Mouse (Mus musculus): Measurements from ENCODE around the gene Mrpl44. TPM values are rescaled to one million over a fixed set of nuclear protein-coding genes. Genes with fewer than 3 reads are reported as not detected.

Gene Mrpl44
- polyA plus RNA-seq, 1 experiment from 2014 or later, result 35.4 TPM

- Histone ChIP-seq H3K36me3 (no peaks in the 10 kb centered on the region), H3K27ac (no peak overlapping the region), H3K4me1 (peaks cover 36% of the 10 kb centered on the region), H3K4me3 (no peak overlapping the region), H3K9ac (no peak overlapping the region), H3K4me2 (no peak overlapping the region), H3K9me3 (replicated peaks) (no peaks in the 10 kb centered on the region), H3K27me3 (replicated peaks) (no peaks in the 10 kb centered on the region)
- ATAC-seq, result no peak
- 74% methylated on average over 2 of the region's 2 CpGs for WGBS (ENCODE audit: insufficient replicate concordance)
Measured at GRCm38 (mm10) chr1:79764031-79764430, 11.8 kb upstream of the Mrpl44 start.

- 29% methylated on average over 1 of the region's 1 CpGs for WGBS (ENCODE audit: insufficient replicate concordance)
- no peaks in the 10 kb centered on the region for H3K9me3 ChIP-seq (replicated peaks)
- no peak for ATAC-seq
- H3K4me2 ChIP-seq, result no peak overlapping the region
- H3K4me3 ChIP-seq, result no peak overlapping the region
- H3K27me3 ChIP-seq (replicated peaks), result no peaks in the 10 kb centered on the region
- H3K9ac ChIP-seq, result no peak overlapping the region
- peaks cover 33% of the 10 kb centered on the region for H3K4me1 ChIP-seq
- no peaks in the 10 kb centered on the region for H3K36me3 ChIP-seq
- H3K27ac ChIP-seq, result no peak overlapping the region
Measured at GRCm38 (mm10) chr1:79764483-79764882, 11.3 kb upstream of the Mrpl44 start.

- Histone ChIP-seq H3K9ac (no peak overlapping the region), H3K36me3 (no peaks in the 10 kb centered on the region), H3K4me3 (no peak overlapping the region), H3K4me2 (no peak overlapping the region), H3K27me3 (replicated peaks) (no peaks in the 10 kb centered on the region), H3K9me3 (replicated peaks) (no peaks in the 10 kb centered on the region), H3K4me1 (peaks cover 4% of the 10 kb centered on the region), H3K27ac (no peak overlapping the region)
- WGBS (ENCODE audit: insufficient replicate concordance), result 40% methylated on average over 1 of the region's 1 CpGs
- no peak for ATAC-seq
Measured at GRCm38 (mm10) chr1:79768231-79768630, 7.6 kb upstream of the Mrpl44 start.

- 65% methylated on average over 4 of the region's 4 CpGs for WGBS (ENCODE audit: insufficient replicate concordance)
- no peaks in the 10 kb centered on the region for H3K27me3 ChIP-seq (replicated peaks)
Measured at GRCm38 (mm10) chr1:79774164-79774780, 1.5 kb upstream of the Mrpl44 start.

GRCm38 (mm10) chr1:79778011-79778410 is 2.2 kb downstream of the Mrpl44 start:
- Histone ChIP-seq H3K4me1 (peaks cover 5% of the 10 kb centered on the region), H3K36me3 (peaks cover 52% of the 10 kb centered on the region)

More at GRCm38 (mm10) chr1:79774164-79774780, 1.5 kb upstream of the Mrpl44 start:
- Histone ChIP-seq H3K36me3 (peaks cover 16% of the 10 kb centered on the region), H3K4me3 (no peak overlapping the region), H3K27ac (no peak overlapping the region), H3K4me1 (peaks cover 5% of the 10 kb centered on the region), H3K9me3 (replicated peaks) (no peaks in the 10 kb centered on the region), H3K9ac (no peak overlapping the region), H3K4me2 (no peak overlapping the region)
- ATAC-seq, result no peak

GRCm38 (mm10) chr1:79782433-79782832 is 6.6 kb downstream of the Mrpl44 start:
- Histone ChIP-seq H3K4me3 (no peak overlapping the region), H3K36me3 (peaks cover 57% of the 10 kb centered on the region), H3K27ac (no peak overlapping the region), H3K4me1 (no peaks in the 10 kb centered on the region), H3K4me2 (no peak overlapping the region), H3K27me3 (replicated peaks) (no peaks in the 10 kb centered on the region), H3K9me3 (replicated peaks) (no peaks in the 10 kb centered on the region), H3K9ac (no peak overlapping the region)
- no peak for ATAC-seq
- WGBS (ENCODE audit: insufficient replicate concordance), result 70% methylated on average over 3 of the region's 3 CpGs

More at GRCm38 (mm10) chr1:79778011-79778410, 2.2 kb downstream of the Mrpl44 start:
- Histone ChIP-seq H3K4me2 (no peak overlapping the region), H3K27me3 (replicated peaks) (no peaks in the 10 kb centered on the region), H3K4me3 (no peak overlapping the region), H3K27ac (no peak overlapping the region), H3K9ac (no peak overlapping the region), H3K9me3 (replicated peaks) (no peaks in the 10 kb centered on the region)
- 71% methylated on average over 11 of the region's 11 CpGs for WGBS (ENCODE audit: insufficient replicate concordance)
- no peak for ATAC-seq

- no peak overlapping the region for H3K4me2 ChIP-seq
- WGBS (ENCODE audit: insufficient replicate concordance), result 52% methylated on average over 7 of the region's 7 CpGs
- H3K27ac ChIP-seq, result no peak overlapping the region
- H3K9ac ChIP-seq, result no peak overlapping the region
- no peaks in the 10 kb centered on the region for H3K27me3 ChIP-seq (replicated peaks)
- H3K4me3 ChIP-seq, result no peak overlapping the region
- H3K36me3 ChIP-seq, result peaks cover 19% of the 10 kb centered on the region
- H3K9me3 ChIP-seq (replicated peaks), result no peaks in the 10 kb centered on the region
- no peaks in the 10 kb centered on the region for H3K4me1 ChIP-seq
- ATAC-seq, result no peak
Measured at GRCm38 (mm10) chr1:79786267-79786927, 10.6 kb downstream of the Mrpl44 start.

- Histone ChIP-seq H3K9ac (no peak overlapping the region), H3K27me3 (replicated peaks) (no peaks in the 10 kb centered on the region), H3K9me3 (replicated peaks) (no peaks in the 10 kb centered on the region), H3K4me2 (no peak overlapping the region), H3K36me3 (no peaks in the 10 kb centered on the region), H3K4me3 (no peak overlapping the region), H3K27ac (no peak overlapping the region), H3K4me1 (no peaks in the 10 kb centered on the region)
- ATAC-seq, result no peak
- 40% methylated on average over 3 of the region's 3 CpGs for WGBS (ENCODE audit: insufficient replicate concordance)
Measured at GRCm38 (mm10) chr1:79797084-79797483, 21.3 kb downstream of the Mrpl44 start.

GRCm38 (mm10) chr1:79802858-79803427 is 27.1 kb downstream of the Mrpl44 start:
- H3K4me3 ChIP-seq, result no peak overlapping the region
- H3K27me3 ChIP-seq (replicated peaks), result no peaks in the 10 kb centered on the region
- no peak overlapping the region for H3K4me2 ChIP-seq
- ATAC-seq, result no peak
- no peaks in the 10 kb centered on the region for H3K4me1 ChIP-seq
- WGBS (ENCODE audit: insufficient replicate concordance), result 80% methylated on average over 11 of the region's 11 CpGs
- H3K9me3 ChIP-seq (replicated peaks), result no peaks in the 10 kb centered on the region
- no peak overlapping the region for H3K9ac ChIP-seq
- H3K36me3 ChIP-seq, result no peaks in the 10 kb centered on the region
- no peak overlapping the region for H3K27ac ChIP-seq

GRCm38 (mm10) chr1:79803614-79804013 is 27.8 kb downstream of the Mrpl44 start:
- Histone ChIP-seq H3K36me3 (no peaks in the 10 kb centered on the region), H3K9ac (no peak overlapping the region), H3K27me3 (replicated peaks) (no peaks in the 10 kb centered on the region), H3K4me2 (no peak overlapping the region), H3K4me1 (no peaks in the 10 kb centered on the region), H3K27ac (no peak overlapping the region), H3K4me3 (no peak overlapping the region), H3K9me3 (replicated peaks) (no peaks in the 10 kb centered on the region)
- ATAC-seq, result no peak
- 53% methylated on average over 7 of the region's 7 CpGs for whole genome bisulfite sequencing (ENCODE audit: insufficient replicate concordance)

GRCm38 (mm10) chr1:79806865-79807264 is 31.0 kb downstream of the Mrpl44 start:
- H3K4me2 ChIP-seq, result no peak overlapping the region
- ATAC-seq, result no peak
- no peak overlapping the region for H3K9ac ChIP-seq
- no peak overlapping the region for H3K4me3 ChIP-seq
- H3K36me3 ChIP-seq, result no peaks in the 10 kb centered on the region
- H3K27me3 ChIP-seq (replicated peaks), result no peaks in the 10 kb centered on the region
- H3K4me1 ChIP-seq, result no peaks in the 10 kb centered on the region
- 62% methylated on average over 5 of the region's 5 CpGs for WGBS (ENCODE audit: insufficient replicate concordance)
- H3K9me3 ChIP-seq (replicated peaks), result no peaks in the 10 kb centered on the region
- no peak overlapping the region for H3K27ac ChIP-seq

- no peak overlapping the region for H3K4me2 ChIP-seq
- no peak overlapping the region for H3K9ac ChIP-seq
- no peaks in the 10 kb centered on the region for H3K4me1 ChIP-seq
- no peaks in the 10 kb centered on the region for H3K36me3 ChIP-seq
- ATAC-seq, result no peak
- H3K27ac ChIP-seq, result no peak overlapping the region
- no peak overlapping the region for H3K4me3 ChIP-seq
- no peaks in the 10 kb centered on the region for H3K27me3 ChIP-seq (replicated peaks)
- H3K9me3 ChIP-seq (replicated peaks), result no peaks in the 10 kb centered on the region
- 66% methylated on average over 3 of the region's 3 CpGs for WGBS (ENCODE audit: insufficient replicate concordance)
Measured at GRCm38 (mm10) chr1:79809447-79809846, 33.6 kb downstream of the Mrpl44 start.
